Comparison of ENCODE assay signal across 12 mouse cellular contexts in the genomic region with DNA sequence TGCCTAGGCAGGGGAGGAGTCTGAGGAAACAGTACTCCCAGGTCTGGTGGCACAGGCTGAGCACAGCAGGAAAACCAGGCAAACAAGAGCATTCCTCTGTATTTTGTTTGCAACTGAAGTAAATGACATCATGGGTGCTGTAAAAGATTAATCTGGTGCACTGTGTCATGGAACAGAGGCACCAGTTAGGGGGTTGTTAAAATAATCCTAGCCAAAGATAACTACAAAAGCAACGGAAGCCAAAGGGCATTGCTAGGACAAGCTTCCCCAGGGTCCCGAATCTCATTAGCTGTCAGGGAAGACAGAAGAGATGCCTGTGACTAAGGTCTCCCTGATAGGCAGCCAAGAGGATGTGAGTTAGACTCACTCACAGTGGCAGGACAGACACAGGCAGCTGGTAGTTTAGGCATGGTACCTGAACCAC. TPM values are rescaled to one million over a fixed set of nuclear protein-coding genes. Genes with fewer than 3 reads are reported as not detected.
DNase-seq lines count a peak whose midpoint lies in the region; ATAC-seq lines count a peak whose summit lies in the region.
"Had no signal": no experiment of that assay in that cellular context is flagged by ENCODE, and none has a peak within 500 bp of the region (broad histone marks: within the 10 kb centered on the region; RNA-seq: fewer than 3 reads in every experiment).

No protein-coding gene starts in this region.

- 16% methylated on average over 2 of the region's 2 CpGs for WGBS in intestine, embryonic 16.5 days
- 37% methylated on average over 2 of the region's 2 CpGs for WGBS in liver, embryonic 16.5 days (ENCODE audit: insufficient replicate concordance)
- 13% methylated on average over 2 of the region's 2 CpGs for WGBS in forebrain, embryonic 11.5 days

- no peak overlapping the region for H3K4me2 ChIP-seq in intestine, embryonic 16.5 days (ENCODE audit: low read depth, low read length)
- no peak overlapping the region for H3K4me2 ChIP-seq in liver, embryonic 16.5 days (ENCODE audit: low read depth, low read length)
- no peak overlapping the region for H3K4me2 ChIP-seq in forebrain, embryonic 11.5 days (ENCODE audit: low read depth, low read length, severe bottlenecking)
- H3K4me2 ChIP-seq: embryonic facial prominence, embryonic 15.5 days; midbrain, embryonic 12.5 days had no signal

- peak; percentile 51 for ATAC-seq in intestine, embryonic 16.5 days
- ATAC-seq in liver, embryonic 16.5 days (ENCODE audit: low read depth) = peak; percentile 69
- no peak for ATAC-seq in forebrain, embryonic 11.5 days (replicated peaks; ENCODE audit: low FRiP score)

- peak; percentile 62 to 66 for DNase-seq in heart, adult 18-20 months
- DNase-seq in heart, postnatal 25 days (ENCODE audit: low spot score) = no peak
- peak; percentile 44 to 52 for DNase-seq in adrenal gland, postnatal 36 days
- no peak for DNase-seq in layer of hippocampus, adult 9-10 months (ENCODE audit: low spot score)
- no peak for DNase-seq in forebrain, embryonic 11.5 days (ENCODE audit: low spot score)
- no peak for DNase-seq in gastrocnemius, postnatal 4 days (ENCODE audit: low spot score in 2 of 2)
- DNase-seq: gastrocnemius, postnatal 25 days had no signal

- 0 out of 2 replicates have a peak overlapping the region, but pooled peaks have one; percentile 7 for H3K9ac ChIP-seq in intestine, embryonic 16.5 days (ENCODE audit: low read depth, low read length)
- H3K9ac ChIP-seq in liver, embryonic 16.5 days (ENCODE audit: low read depth, low read length) = no peak overlapping the region
- H3K9ac ChIP-seq in forebrain, embryonic 11.5 days (ENCODE audit: low read length) = no peak overlapping the region
- H3K9ac ChIP-seq: embryonic facial prominence, embryonic 15.5 days; midbrain, embryonic 12.5 days had no signal

- peaks cover 18% of the 10 kb centered on the region for H3K4me1 ChIP-seq in intestine, embryonic 16.5 days (ENCODE audit: control insufficient read depth, insufficient read depth, low read length)
- H3K4me1 ChIP-seq in liver, embryonic 16.5 days (ENCODE audit: control insufficient read depth, low read depth, low read length) = no peaks in the 10 kb centered on the region; the same call in none of the 2 replicates
- no peaks in the 10 kb centered on the region; the same call in 1 of the 2 replicates for H3K4me1 ChIP-seq in forebrain, embryonic 11.5 days (replicated peaks; ENCODE audit: control insufficient read depth, insufficient read depth, low read length)

- no peaks in the 10 kb centered on the region for H3K36me3 ChIP-seq in intestine, embryonic 16.5 days (ENCODE audit: control insufficient read depth, insufficient read depth, low read length)
- no peaks in the 10 kb centered on the region for H3K36me3 ChIP-seq in liver, embryonic 16.5 days (ENCODE audit: control insufficient read depth, insufficient read depth)
- no peaks in the 10 kb centered on the region for H3K36me3 ChIP-seq in forebrain, embryonic 11.5 days (ENCODE audit: control insufficient read depth, insufficient read depth, low read length)
- H3K36me3 ChIP-seq: embryonic facial prominence, embryonic 15.5 days; midbrain, embryonic 12.5 days had no signal

- no peaks in the 10 kb centered on the region for H3K9me3 ChIP-seq in intestine, embryonic 16.5 days (ENCODE audit: control insufficient read depth, low read length)
- H3K9me3 ChIP-seq in liver, embryonic 16.5 days (replicated peaks; ENCODE audit: control insufficient read depth, low read length) = no peaks in the 10 kb centered on the region
- no peaks in the 10 kb centered on the region for H3K9me3 ChIP-seq in forebrain, embryonic 11.5 days (ENCODE audit: control insufficient read depth, low read length)
- H3K9me3 ChIP-seq: embryonic facial prominence, embryonic 15.5 days; midbrain, embryonic 12.5 days had no signal

- no peak overlapping the region for H3K4me3 ChIP-seq in intestine, embryonic 16.5 days (ENCODE audit: low read length)
- H3K4me3 ChIP-seq in liver, embryonic 16.5 days (ENCODE audit: low read depth, low read length) = no peak overlapping the region
- no peak overlapping the region for H3K4me3 ChIP-seq in forebrain, embryonic 11.5 days (ENCODE audit: low read depth, low read length)
- H3K4me3 ChIP-seq: embryonic facial prominence, embryonic 15.5 days; left cerebral cortex, adult 2 months; midbrain, embryonic 12.5 days had no signal

- intact Hi-C loops in heart, postnatal 25 days (cut with DNase I) = no loop called here

- no peaks in the 10 kb centered on the region for H3K27me3 ChIP-seq in intestine, embryonic 16.5 days (replicated peaks; ENCODE audit: control insufficient read depth, insufficient read depth, low read length)
- H3K27me3 ChIP-seq in liver, embryonic 16.5 days (ENCODE audit: control insufficient read depth, insufficient read depth, low read depth, low read length) = no peaks in the 10 kb centered on the region
- H3K27me3 ChIP-seq in forebrain, embryonic 11.5 days (ENCODE audit: control insufficient read depth, insufficient read depth, low read length) = no peaks in the 10 kb centered on the region
- H3K27me3 ChIP-seq: embryonic facial prominence, embryonic 15.5 days had no signal

- H3K27ac ChIP-seq in intestine, embryonic 16.5 days (ENCODE audit: low read length) = 0 out of 2 replicates have a peak overlapping the region, but pooled peaks have one; percentile 20
- peak overlapping the region; percentile 40; the same call in 1 of the 2 replicates for H3K27ac ChIP-seq in liver, embryonic 16.5 days (ENCODE audit: low read length)
- H3K27ac ChIP-seq in forebrain, embryonic 11.5 days (ENCODE audit: low read depth, low read length) = no peak overlapping the region
- H3K27ac ChIP-seq: embryonic facial prominence, embryonic 15.5 days; left cerebral cortex, adult 2 months; midbrain, embryonic 12.5 days had no signal

RNA-seq across cellular contexts. Expression of gene Hint1, which starts 14.9 kb away (rescaled TPM):
- total RNA-seq in heart, adult 18-20 months (2021) = 100 to 1,000 TPM; 303 to 309 TPM
- 100 to 1,000 TPM; 290 to 301 TPM for total RNA-seq in heart, postnatal 25 days (2021)
- 100 to 1,000 TPM; 331 to 395 TPM for total RNA-seq in adrenal gland, postnatal 36 days (2021)
- 674 and 732 TPM in 2 replicates for polyA plus RNA-seq in intestine, embryonic 16.5 days (2015; fragmentation: Nextera tagmentation; extraction: Ambion mirVana)
- 358 and 381 TPM in 2 replicates for polyA plus RNA-seq in liver, embryonic 16.5 days (2015; fragmentation: Nextera tagmentation; extraction: Ambion mirVana)
- 633 and 702 TPM in 2 replicates for polyA plus RNA-seq in forebrain, embryonic 11.5 days (2014; fragmentation: Nextera tagmentation; extraction: Ambion mirVana)
- 100 to 1,000 TPM; 291 TPM for total RNA-seq in gastrocnemius, postnatal 4 days (2021)

RNA-seq across cellular contexts. Expression of gene Lyrm7, which starts 20.3 kb away (rescaled TPM):
- 10 to 100 TPM; 30.9 to 34.4 TPM for total RNA-seq in heart, adult 18-20 months (2021)
- 10 to 100 TPM; 34.6 to 47.1 TPM for total RNA-seq in heart, postnatal 25 days (2021)
- total RNA-seq in adrenal gland, postnatal 36 days (2021) = 10 to 100 TPM; 10.8 to 11.6 TPM
- polyA plus RNA-seq in intestine, embryonic 16.5 days (2015; fragmentation: Nextera tagmentation; extraction: Ambion mirVana) = 9.7 and 12.7 TPM in 2 replicates
- polyA plus RNA-seq in liver, embryonic 16.5 days (2015; fragmentation: Nextera tagmentation; extraction: Ambion mirVana) = 3.2 and 3.8 TPM in 2 replicates
- polyA plus RNA-seq in forebrain, embryonic 11.5 days (2014; fragmentation: Nextera tagmentation; extraction: Ambion mirVana) = 6.4 and 8.6 TPM in 2 replicates
- 10 to 100 TPM; 12.2 to 18.9 TPM for total RNA-seq in gastrocnemius, postnatal 4 days (2021)

RNA-seq across cellular contexts. Expression of gene Gpx3, which starts 21.2 kb away (rescaled TPM):
- total RNA-seq in heart, adult 18-20 months (2021) = 100 to 1,000 TPM; 206 to 329 TPM
- total RNA-seq in heart, postnatal 25 days (2021) = 100 to 1,000 TPM; 177 to 178 TPM
- total RNA-seq in adrenal gland, postnatal 36 days (2021) = 100 to 1,000 TPM; 262 to 383 TPM
- 511 and 784 TPM in 2 replicates for polyA plus RNA-seq in intestine, embryonic 16.5 days (2015; fragmentation: Nextera tagmentation; extraction: Ambion mirVana)
- 39.1 and 45.2 TPM in 2 replicates for polyA plus RNA-seq in liver, embryonic 16.5 days (2015; fragmentation: Nextera tagmentation; extraction: Ambion mirVana)
- polyA plus RNA-seq in forebrain, embryonic 11.5 days (2014; fragmentation: Nextera tagmentation; extraction: Ambion mirVana) = 52.8 and 61.6 TPM in 2 replicates
- total RNA-seq in gastrocnemius, postnatal 4 days (2021) = 10 to 100 TPM; 26.2 to 33.7 TPM

Comparison
In these comparisons a context has a peak if more than half of its experiments do, and no peak if none do; other contexts are left out.
1. DNase-seq: peak in heart, adult 18-20 months (2 of 2) and adrenal gland, postnatal 36 days (2 of 2); none in heart, postnatal 25 days (single experiment), layer of hippocampus, adult 9-10 months (single experiment), forebrain, embryonic 11.5 days (single experiment) and gastrocnemius, postnatal 4 days (0 of 2).
2. RNA of gene Gpx3, which starts 21.2 kb away (total RNA-seq): 262 to 383 TPM in adrenal gland, postnatal 36 days, 206 to 329 TPM in heart, adult 18-20 months and 177 to 178 TPM in heart, postnatal 25 days; 26.2 to 33.7 TPM in gastrocnemius, postnatal 4 days; every median in the first group is over 4 times any median in the second.